Mouse (Mus musculus) bone marrow, adult 2 months (tissue): ENCODE data around the gene Abcg5. TPM values are rescaled to one million over a fixed set of nuclear protein-coding genes. Genes with fewer than 3 reads are reported as not detected.

Source experiments
- H3K27ac ChIP-seq: fragments of 200-500 bp; 2 replicates; pipeline ENCODE4 v1.5.1; 2012; ENCODE audit warnings: low read depth, mild to moderate bottlenecking, control low read depth, inconsistent platforms, low read length; ENCODE audit not compliant: control insufficient read depth, poor library complexity, insufficient read depth
- H3K4me1 ChIP-seq: fragments of 200-500 bp; 2 replicates; pipeline ENCODE4 v1.6.1; 2011; ENCODE audit warnings: low read length; ENCODE audit not compliant: control insufficient read depth, insufficient read depth
- H3K4me3 ChIP-seq: fragments of 200-500 bp; replicated peaks from 2 replicates; pipeline ENCODE3; 2011; ENCODE audit warnings: mild to moderate bottlenecking, low read depth, low read length, control low read depth; ENCODE audit not compliant: control insufficient read depth
- CTCF ChIP-seq: fragments of 200-500 bp; IDR thresholded peaks from 2 replicates; pipeline ENCODE4 v1.5.1; 2011; ENCODE audit warnings: low read length, control low read depth; ENCODE audit not compliant: control insufficient read depth, insufficient read depth
- POLR2A ChIP-seq: fragments of 200-500 bp; IDR thresholded peaks from 2 replicates; pipeline ENCODE4 v1.6.1; 2011; ENCODE audit warnings: low read depth, mild to moderate bottlenecking, control low read depth, low read length, borderline replicate concordance; ENCODE audit not compliant: control insufficient read depth
- WGBS: fragments of 180-500 bp; shearing (Covaris S2); methylation state at CpG from one replicate; pipeline ENCODE4 v1.1.7; 2018; 5-methylcytosine and 5-hydroxymethylcytosine counted together
- polyA plus RNA-seq: library from polyadenylated mRNA; stranded (reverse); fragments of >200 nt; gene quantifications from 2 replicates; pipeline ENCODE4 v1.2.4, GENCODE M21; 2011; ENCODE audit warnings: low replicate concordance; ENCODE audit not compliant: missing spikeins, insufficient read depth, insufficient read length

The Abcg5 gene
- polyA plus RNA-seq, 1 experiment, result 0.85 TPM

- Histone ChIP-seq H3K4me1 (peaks cover 4% of the 10 kb centered on the region; the same call in 1 of the 2 replicates), H3K27ac (no peak overlapping the region), H3K4me3 (no peak overlapping the region)
- 18% methylated on average over 5 of the region's 7 CpGs for WGBS
- TF ChIP-seq POLR2A, result no peak
- TF ChIP-seq CTCF, result no peak
Measured at GRCm38 (mm10) chr17:84645894-84646293, 36.9 kb downstream of the Abcg5 start.

GRCm38 (mm10) chr17:84645119-84645518, 37.7 kb downstream of the Abcg5 start:
- WGBS, result 81% methylated on average over 9 of the region's 9 CpGs
- H3K27ac ChIP-seq, result no peak overlapping the region
- peaks cover 4% of the 10 kb centered on the region; the same call in 1 of the 2 replicates for H3K4me1 ChIP-seq
- TF ChIP-seq CTCF (no peak), POLR2A (no peak)
- H3K4me3 ChIP-seq, result no peak overlapping the region

GRCm38 (mm10) chr17:84644292-84645050, 38.3 kb downstream of the Abcg5 start:
- H3K4me3 ChIP-seq, result no peak overlapping the region
- TF ChIP-seq POLR2A (no peak), CTCF (no peak)
- H3K27ac ChIP-seq, result no peak overlapping the region
- 71% methylated on average over 16 of the region's 16 CpGs for WGBS
- H3K4me1 ChIP-seq, result peaks cover 4% of the 10 kb centered on the region; the same call in 1 of the 2 replicates

GRCm38 (mm10) chr17:84642324-84642723, 40.5 kb downstream of the Abcg5 start:
- WGBS, result 87% methylated on average over 9 of the region's 9 CpGs
- H3K4me3 ChIP-seq, result no peak overlapping the region
- TF ChIP-seq CTCF, result no peak
- TF ChIP-seq POLR2A, result no peak
- H3K27ac ChIP-seq, result no peak overlapping the region
- H3K4me1 ChIP-seq, result peaks cover 2% of the 10 kb centered on the region; the same call in 1 of the 2 replicates

GRCm38 (mm10) chr17:84641893-84642292, 40.9 kb downstream of the Abcg5 start:
- 30% methylated on average over 3 of the region's 3 CpGs for WGBS
- Histone ChIP-seq H3K4me3 (no peak overlapping the region), H3K27ac (no peak overlapping the region), H3K4me1 (peaks cover 2% of the 10 kb centered on the region; the same call in 1 of the 2 replicates)
- TF ChIP-seq CTCF, result peak; percentile 75
- no peak for TF ChIP-seq POLR2A

- TF ChIP-seq CTCF, result no peak
- no peak for TF ChIP-seq POLR2A
- Histone ChIP-seq H3K27ac (no peak overlapping the region), H3K4me3 (no peak overlapping the region), H3K4me1 (peaks cover 2% of the 10 kb centered on the region; the same call in 1 of the 2 replicates)
- 81% methylated on average over 10 of the region's 10 CpGs for WGBS
Measured at GRCm38 (mm10) chr17:84639796-84640378, 42.9 kb downstream of the Abcg5 start.

- Histone ChIP-seq H3K4me1 (peaks cover 4% of the 10 kb centered on the region; the same call in 1 of the 2 replicates), H3K4me3 (no peak overlapping the region), H3K27ac (no peak overlapping the region; the same call in 1 of the 2 replicates)
- WGBS, result 70% methylated on average over 6 of the region's 6 CpGs
- no peak for TF ChIP-seq CTCF
- no peak for TF ChIP-seq POLR2A
Measured at GRCm38 (mm10) chr17:84637971-84638370, 44.8 kb downstream of the Abcg5 start.

- TF ChIP-seq POLR2A (no peak), CTCF (no peak)
- H3K27ac ChIP-seq, result no peak overlapping the region
- WGBS, result 84% methylated on average over 8 of the region's 8 CpGs
Measured at GRCm38 (mm10) chr17:84636328-84636727, 46.5 kb downstream of the Abcg5 start.

More at GRCm38 (mm10) chr17:84636328-84636727, 46.5 kb downstream of the Abcg5 start:
- H3K4me1 ChIP-seq, result peaks cover 4% of the 10 kb centered on the region; the same call in 1 of the 2 replicates
- no peak overlapping the region for H3K4me3 ChIP-seq
